Mouse (Mus musculus): ENCODE results near the gene Reg4. TPM values are rescaled to one million over a fixed set of nuclear protein-coding genes. Genes with fewer than 3 reads are reported as not detected.

The Reg4 gene
- total and polyA plus RNA-seq, 2 experiments: 0.37 TPM; not detected in 1

- DNase-seq (ENCODE audit: extremely low read depth, low read depth, low spot score): peak; percentile 63
- 0 out of 2 replicates have a peak overlapping the region, but pooled peaks have one; percentile 34 for H3K9ac ChIP-seq (ENCODE audit: low read depth, low read length)
- H3K27ac ChIP-seq (replicated peaks; ENCODE audit: insufficient read depth, low read depth, low read length): peak overlapping the region; percentile 80
- 36% methylated on average over 3 of the region's 3 CpGs for WGBS
- H3K79me2 ChIP-seq (ENCODE audit: control insufficient read depth, insufficient read depth, low read length): no peaks in the 10 kb centered on the region
- no peaks in the 10 kb centered on the region for H3K36me3 ChIP-seq (ENCODE audit: control insufficient read depth, insufficient read depth, low read length)
- TF ChIP-seq POLR2A (IDR thresholded peaks at IDR 0.05; ENCODE audit: extremely low read depth, insufficient read depth, low read length): no peak
- no peak for TF ChIP-seq CTCF (IDR thresholded peaks at IDR 0.05; ENCODE audit: low read depth, low read length)
- H3K27me3 ChIP-seq (ENCODE audit: control insufficient read depth, insufficient read depth, low read length): no peaks in the 10 kb centered on the region
- no peak overlapping the region for H3K4me3 ChIP-seq (ENCODE audit: insufficient read depth, low read depth, low read length)
- H3K4me1 ChIP-seq (ENCODE audit: control insufficient read depth, insufficient read depth, low read length): peaks cover 31% of the 10 kb centered on the region
Measured at GRCm38 (mm10) chr3:98242051-98242450, 20.1 kb downstream of the Reg4 start.

DNA sequence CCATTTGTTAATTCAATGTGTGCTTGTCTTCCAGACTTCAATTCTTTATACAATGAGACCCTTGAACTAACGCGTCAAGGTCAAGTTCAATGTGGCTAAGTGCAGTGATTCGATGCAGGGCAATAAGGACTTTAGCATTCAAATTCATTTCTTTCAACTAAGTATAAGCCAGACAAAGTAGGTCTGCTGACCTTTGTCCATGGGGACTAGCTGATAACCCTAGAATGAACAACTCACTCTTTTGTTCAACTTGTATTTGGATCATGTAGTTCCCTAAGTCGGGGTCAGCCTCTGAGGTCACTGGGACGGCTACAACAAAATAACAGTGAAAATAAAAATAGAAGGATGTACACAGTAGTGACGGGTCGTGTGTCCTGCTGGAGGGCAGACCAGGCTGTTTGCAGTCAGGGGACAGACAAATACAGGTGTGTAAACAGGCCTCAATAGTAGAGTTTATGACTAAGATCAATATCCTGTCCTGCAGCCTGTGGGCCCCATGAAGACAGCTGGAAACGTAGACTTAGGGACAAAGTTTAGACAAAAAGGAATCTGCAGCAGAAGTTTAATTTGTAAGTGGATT lies 20.6 kb downstream of the Reg4 start:
- no peak overlapping the region for H3K4me3 ChIP-seq (ENCODE audit: insufficient read depth, low read depth, low read length)
- H3K27ac ChIP-seq (replicated peaks; ENCODE audit: insufficient read depth, low read depth, low read length): peak overlapping the region; percentile 80
- DNase-seq (ENCODE audit: extremely low read depth, low read depth, low spot score): peak; percentile 97
- H3K4me1 ChIP-seq (ENCODE audit: control insufficient read depth, insufficient read depth, low read length): peaks cover 35% of the 10 kb centered on the region
- no peak overlapping the region for H3K9ac ChIP-seq (ENCODE audit: low read depth, low read length)
- no peaks in the 10 kb centered on the region for H3K27me3 ChIP-seq (ENCODE audit: control insufficient read depth, insufficient read depth, low read length)
- 16% methylated on average over 8 of the region's 8 CpGs for WGBS
- no peaks in the 10 kb centered on the region for H3K79me2 ChIP-seq (ENCODE audit: control insufficient read depth, insufficient read depth, low read length)
- H3K36me3 ChIP-seq (ENCODE audit: control insufficient read depth, insufficient read depth, low read length): no peaks in the 10 kb centered on the region
- TF ChIP-seq CTCF (IDR thresholded peaks at IDR 0.05; ENCODE audit: low read depth, low read length) (no peak), POLR2A (IDR thresholded peaks at IDR 0.05; ENCODE audit: extremely low read depth, insufficient read depth, low read length) (no peak)

GRCm38 (mm10) chr3:98245892-98246291 lies 23.9 kb downstream of the Reg4 start:
- Histone ChIP-seq H3K27me3 (ENCODE audit: control insufficient read depth, insufficient read depth, low read length) (no peaks in the 10 kb centered on the region), H3K36me3 (ENCODE audit: control insufficient read depth, insufficient read depth, low read length) (no peaks in the 10 kb centered on the region), H3K4me1 (ENCODE audit: control insufficient read depth, insufficient read depth, low read length) (peaks cover 43% of the 10 kb centered on the region), H3K4me3 (ENCODE audit: insufficient read depth, low read depth, low read length) (no peak overlapping the region), H3K79me2 (ENCODE audit: control insufficient read depth, insufficient read depth, low read length) (no peaks in the 10 kb centered on the region), H3K27ac (replicated peaks; ENCODE audit: insufficient read depth, low read depth, low read length) (peak overlapping the region; percentile 92), H3K9ac (ENCODE audit: low read depth, low read length) (peak overlapping the region; percentile 56)
- DNase-seq (ENCODE audit: extremely low read depth, low read depth, low spot score): peak; percentile 98
- WGBS: 10% methylated on average over 8 of the region's 8 CpGs
- TF ChIP-seq CTCF (IDR thresholded peaks at IDR 0.05; ENCODE audit: low read depth, low read length) (no peak), POLR2A (IDR thresholded peaks at IDR 0.05; ENCODE audit: extremely low read depth, insufficient read depth, low read length) (no peak)

DNA sequence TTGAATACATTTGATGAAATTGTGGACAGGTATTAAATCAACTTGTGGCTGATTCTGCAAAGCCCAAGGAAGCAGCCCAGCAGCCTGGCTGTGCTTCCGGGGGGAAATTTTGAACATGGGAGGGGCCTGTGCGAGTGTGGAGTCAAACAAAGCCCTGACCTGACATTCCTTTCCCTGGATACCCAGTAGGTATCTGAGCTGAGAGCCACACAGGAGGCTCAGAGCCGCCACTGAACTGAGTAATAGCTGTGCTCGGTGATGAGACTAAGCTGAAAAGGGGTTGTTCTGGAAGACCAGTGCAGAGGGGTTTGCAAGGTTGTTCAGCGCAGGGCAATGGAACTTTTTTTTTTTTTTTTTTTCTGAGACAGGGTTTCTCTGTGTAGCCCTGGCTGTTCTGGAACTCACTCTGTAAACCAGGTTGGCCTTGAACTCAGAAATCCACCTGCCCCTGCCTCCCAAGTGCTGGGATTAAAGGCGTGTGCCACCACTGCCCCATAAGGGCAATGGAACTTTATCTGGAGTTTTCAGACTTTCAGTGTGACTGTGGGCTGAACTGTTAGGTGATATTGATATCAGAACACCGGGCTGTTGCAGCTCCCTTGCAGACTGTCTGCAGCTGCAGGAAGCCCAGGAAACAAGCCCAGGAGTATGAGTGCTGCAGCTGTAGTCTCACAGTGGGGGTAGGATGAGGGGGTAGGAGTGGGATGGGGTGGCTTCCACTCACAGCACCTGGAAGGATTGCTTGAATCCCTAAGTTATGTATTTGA lies 25.2 kb downstream of the Reg4 start:
- Histone ChIP-seq H3K79me2 (ENCODE audit: control insufficient read depth, insufficient read depth, low read length) (no peaks in the 10 kb centered on the region), H3K27ac (replicated peaks; ENCODE audit: insufficient read depth, low read depth, low read length) (peak overlapping the region; percentile 92), H3K27me3 (ENCODE audit: control insufficient read depth, insufficient read depth, low read length) (no peaks in the 10 kb centered on the region), H3K9ac (ENCODE audit: low read depth, low read length) (peak overlapping the region; percentile 26; the same call in 1 of the 2 replicates), H3K4me3 (ENCODE audit: insufficient read depth, low read depth, low read length) (no peak overlapping the region), H3K4me1 (ENCODE audit: control insufficient read depth, insufficient read depth, low read length) (peaks cover 36% of the 10 kb centered on the region), H3K36me3 (ENCODE audit: control insufficient read depth, insufficient read depth, low read length) (no peaks in the 10 kb centered on the region)
- WGBS: 18% methylated on average over 7 of the region's 7 CpGs
- no peak for TF ChIP-seq POLR2A (IDR thresholded peaks at IDR 0.05; ENCODE audit: extremely low read depth, insufficient read depth, low read length)
- no peak for TF ChIP-seq CTCF (IDR thresholded peaks at IDR 0.05; ENCODE audit: low read depth, low read length)
- peak; percentile 59 for DNase-seq (ENCODE audit: extremely low read depth, low read depth, low spot score)

- no peak for DNase-seq (ENCODE audit: extremely low read depth, low read depth, low spot score)
- no peaks in the 10 kb centered on the region for H3K79me2 ChIP-seq (ENCODE audit: control insufficient read depth, insufficient read depth, low read length)
- TF ChIP-seq POLR2A (IDR thresholded peaks at IDR 0.05; ENCODE audit: extremely low read depth, insufficient read depth, low read length) (no peak), CTCF (IDR thresholded peaks at IDR 0.05; ENCODE audit: low read depth, low read length) (no peak)
- no peaks in the 10 kb centered on the region for H3K27me3 ChIP-seq (ENCODE audit: control insufficient read depth, insufficient read depth, low read length)
- no peak overlapping the region for H3K9ac ChIP-seq (ENCODE audit: low read depth, low read length)
- H3K4me1 ChIP-seq (ENCODE audit: control insufficient read depth, insufficient read depth, low read length): peaks cover 26% of the 10 kb centered on the region
- H3K36me3 ChIP-seq (ENCODE audit: control insufficient read depth, insufficient read depth, low read length): no peaks in the 10 kb centered on the region
- H3K4me3 ChIP-seq (ENCODE audit: insufficient read depth, low read depth, low read length): no peak overlapping the region
- peak overlapping the region; percentile 17 for H3K27ac ChIP-seq (replicated peaks; ENCODE audit: insufficient read depth, low read depth, low read length)
- WGBS: 86% methylated on average over 2 of the region's 2 CpGs
Measured at GRCm38 (mm10) chr3:98249378-98249777, 27.4 kb downstream of the Reg4 start.
